Mouse (Mus musculus): ENCODE measurements at regions not wholly inside any gene's neighbourhood (a gene's known extent, or its start where the extent isn't known, plus 50 kb on each side); places are given as distances from the start of the nearest gene placed in this dataset.

GRCm38 (mm10) chr5:50820674-50821073 is 746.9 kb downstream of the Ppargc1a start:
- no peak for DNase-seq (ENCODE audit: low spot score)

- DNase-seq (ENCODE audit: low spot score): no peak
Observed at GRCm38 (mm10) chr5:50819959-50820358, 747.6 kb downstream of the Ppargc1a start.

GRCm38 (mm10) chr5:50795310-50795709 is 736.5 kb upstream of the Adgra3 start:
- no peak for DNase-seq (ENCODE audit: low spot score)

DNA sequence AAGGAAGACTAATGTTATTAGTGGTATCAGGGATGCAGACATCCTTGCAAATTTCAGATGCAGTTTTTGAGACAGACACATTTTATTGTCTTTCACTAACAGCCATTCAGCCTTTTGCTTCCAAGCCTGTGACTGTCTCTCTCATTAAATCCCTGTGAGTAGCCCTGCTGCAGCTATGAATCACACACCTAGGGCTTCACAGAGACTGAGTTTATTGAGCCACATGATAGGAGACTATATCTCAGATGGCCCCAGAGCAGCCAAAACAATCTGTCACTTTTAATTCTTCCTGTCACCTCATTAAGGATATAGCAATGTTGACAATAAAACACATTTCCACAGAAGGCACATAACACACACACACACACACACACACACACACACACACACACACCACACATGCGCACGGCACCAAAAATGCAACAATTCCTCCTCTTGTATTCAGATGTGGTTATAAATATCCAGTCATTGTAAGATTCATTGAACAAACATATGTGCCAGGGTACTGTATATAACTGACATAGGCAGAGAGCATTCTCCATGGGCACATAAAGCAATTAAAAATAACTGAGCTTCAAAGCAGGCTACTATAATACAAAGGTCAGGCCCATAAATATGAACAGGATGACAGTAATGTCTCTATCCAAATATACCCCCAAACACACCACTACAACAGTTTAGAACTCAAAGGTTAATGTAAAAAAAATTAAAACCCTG is 735.8 kb upstream of the Adgra3 start:
- DNase-seq (ENCODE audit: low spot score): no peak

GRCm38 (mm10) chr5:50793558-50793957 is 734.8 kb upstream of the Adgra3 start:
- no peak for DNase-seq (ENCODE audit: low spot score)

DNA sequence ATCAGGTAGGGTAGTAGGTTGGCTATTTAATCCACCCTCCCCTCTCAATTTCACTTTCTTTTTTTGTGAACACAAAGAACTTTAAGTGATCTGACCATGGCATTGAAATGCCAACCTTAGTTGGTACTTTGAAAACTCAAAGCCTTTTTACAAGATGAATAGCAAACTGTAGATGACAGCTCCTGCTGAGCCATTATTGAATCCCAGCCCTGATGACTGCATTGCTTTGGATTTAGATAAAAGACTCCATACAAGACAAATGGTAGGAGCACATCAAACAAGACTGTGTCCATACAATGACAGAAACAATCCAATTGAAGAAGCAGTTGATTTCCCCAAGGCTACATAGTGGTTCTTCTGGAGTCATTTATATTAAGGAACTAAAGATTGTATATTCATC is 726.5 kb upstream of the Adgra3 start:
- DNase-seq (ENCODE audit: low spot score): no peak

- no peak for DNase-seq (ENCODE audit: low spot score)
Observed at GRCm38 (mm10) chr5:50779138-50779537, 720.3 kb upstream of the Adgra3 start.

- no peak for DNase-seq (ENCODE audit: low spot score)
Observed at GRCm38 (mm10) chr5:50778221-50778620, 719.4 kb upstream of the Adgra3 start.

GRCm38 (mm10) chr5:50762261-50762660 is 703.5 kb upstream of the Adgra3 start:
- DNase-seq (ENCODE audit: low spot score): no peak

- DNase-seq (ENCODE audit: low spot score): no peak
Observed at GRCm38 (mm10) chr5:50760386-50760785, 701.6 kb upstream of the Adgra3 start.

DNA sequence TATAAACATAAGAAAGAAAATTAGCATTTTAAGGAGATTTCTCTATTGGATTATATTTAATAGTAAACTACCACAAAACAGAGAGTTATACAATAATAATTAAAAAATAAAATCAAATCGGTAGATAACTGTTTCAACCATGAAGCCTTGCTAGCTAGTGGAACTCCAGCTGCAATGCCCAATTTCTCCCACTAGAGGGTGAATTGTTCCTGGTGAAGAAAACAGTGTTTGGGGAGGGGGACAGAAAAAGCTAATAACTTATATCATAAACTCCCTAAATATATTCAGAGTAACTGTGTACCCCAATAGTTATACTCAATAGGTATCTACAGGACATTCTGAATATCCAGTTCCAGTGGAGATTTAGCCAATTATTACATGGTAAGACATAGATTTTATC is 694.0 kb upstream of the Adgra3 start:
- DNase-seq (ENCODE audit: low spot score): peak; percentile 21

GRCm38 (mm10) chr5:50751358-50751757 is 692.6 kb upstream of the Adgra3 start:
- DNase-seq (ENCODE audit: low spot score): no peak

- no peak for DNase-seq (ENCODE audit: low spot score)
Observed at GRCm38 (mm10) chr5:50743030-50743429, 684.2 kb upstream of the Adgra3 start.

DNA sequence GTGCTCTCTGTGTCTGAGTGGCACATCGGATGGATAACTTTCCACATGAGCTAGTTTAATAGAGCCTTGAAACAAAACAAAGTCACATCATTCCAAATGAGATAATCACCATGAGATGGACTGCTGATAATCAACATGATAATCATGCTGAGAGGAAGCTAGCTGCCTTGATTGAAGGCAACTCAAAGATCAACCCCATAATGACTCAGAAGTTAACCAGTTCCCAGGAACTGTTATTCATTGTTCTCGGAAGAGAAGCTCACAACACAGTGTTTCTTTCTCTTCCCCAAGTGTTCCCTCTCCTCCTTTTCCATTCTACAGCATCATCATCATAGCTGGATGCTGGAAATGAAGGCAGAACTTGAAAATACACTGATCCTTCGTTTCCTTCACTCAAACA is 674.9 kb upstream of the Adgra3 start:
- no peak for DNase-seq (ENCODE audit: low spot score)

DNA sequence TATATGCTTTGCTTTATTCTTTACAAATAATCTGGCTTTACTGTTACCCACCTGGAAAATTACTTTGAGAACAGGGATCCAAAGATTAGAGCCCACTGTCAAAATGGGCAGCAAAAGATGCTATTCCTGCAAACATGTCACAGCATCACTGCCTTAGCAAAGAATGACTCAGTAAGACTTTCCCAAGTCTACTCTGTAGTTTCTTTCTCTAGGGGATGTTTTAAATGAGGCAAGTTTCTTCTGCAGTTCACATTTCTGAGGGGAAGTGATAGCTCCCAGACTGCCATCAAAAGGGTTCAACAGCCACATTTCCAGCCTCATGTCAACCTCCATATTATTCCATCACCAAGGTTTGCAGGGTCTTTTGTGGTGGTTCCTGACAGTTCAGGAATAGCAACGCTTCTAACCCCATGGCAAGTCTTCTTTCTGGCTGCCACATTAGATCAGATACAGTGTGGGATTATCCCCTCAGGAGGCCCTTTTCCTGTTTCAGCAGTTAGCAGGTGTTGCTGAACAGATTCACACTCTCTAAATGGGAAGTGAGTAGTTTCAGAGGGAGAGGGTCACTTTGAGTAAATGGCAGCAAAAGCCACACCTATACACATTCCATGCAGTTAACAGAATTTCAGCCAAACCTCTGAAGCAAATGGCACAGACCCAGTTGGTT is 669.7 kb upstream of the Adgra3 start:
- no peak for DNase-seq (ENCODE audit: low spot score)

DNA sequence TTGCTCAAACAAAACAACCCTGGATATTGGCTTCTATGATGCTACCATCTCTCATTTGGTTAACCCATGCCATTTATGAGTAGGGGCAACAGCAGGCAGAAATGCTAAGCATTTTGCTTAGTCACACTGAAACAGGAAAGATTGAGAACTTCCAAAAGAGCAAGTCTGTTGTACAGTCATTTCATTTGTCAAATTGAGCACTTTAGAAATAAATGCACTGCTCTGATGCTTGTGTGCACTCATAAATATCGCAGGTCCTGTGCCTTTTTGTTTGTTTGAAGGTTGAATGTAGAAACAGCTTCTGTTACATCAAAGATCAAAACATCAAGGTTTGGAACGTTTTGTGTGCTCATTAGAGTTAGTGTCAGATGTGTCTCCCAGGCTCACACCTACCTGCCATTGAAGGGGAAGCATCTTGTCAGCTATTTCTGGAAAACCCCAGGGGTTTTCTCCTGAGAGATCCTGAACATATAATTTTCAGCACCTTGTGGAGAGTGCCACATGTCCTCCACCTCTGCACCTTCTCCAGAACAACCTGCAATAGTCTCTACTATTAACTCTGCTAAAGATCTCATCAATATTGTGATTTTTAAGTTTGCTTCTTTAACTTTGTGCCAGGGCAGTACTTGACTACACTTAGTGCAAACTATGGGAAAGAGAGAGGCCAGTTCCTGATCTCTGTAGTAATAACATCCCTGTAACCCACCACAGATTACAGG is 648.3 kb upstream of the Adgra3 start:
- no peak for DNase-seq (ENCODE audit: low spot score)

GRCm38 (mm10) chr5:50698084-50698483 is 639.3 kb upstream of the Adgra3 start:
- DNase-seq (ENCODE audit: low spot score): no peak

GRCm38 (mm10) chr5:50697588-50697987 is 638.8 kb upstream of the Adgra3 start:
- DNase-seq (ENCODE audit: low spot score): no peak

DNA sequence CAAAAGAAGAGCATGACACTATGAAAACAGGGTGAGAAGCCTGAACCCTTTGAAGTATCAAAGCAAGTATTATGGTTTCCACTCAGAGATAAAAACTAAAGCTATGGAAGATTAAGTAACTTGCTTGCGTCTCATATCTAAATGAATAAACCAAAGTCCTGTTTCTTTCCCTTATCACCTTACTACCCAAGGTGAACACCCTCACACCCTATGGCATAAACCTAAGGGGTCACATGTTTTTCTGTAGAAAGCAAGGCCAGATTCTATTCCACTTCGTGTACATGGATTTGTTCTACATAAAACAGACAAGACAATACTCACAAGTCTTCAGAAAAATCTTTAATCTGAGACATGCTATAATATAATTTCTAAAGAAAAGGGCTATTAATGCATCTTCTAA is 629.6 kb upstream of the Adgra3 start:
- no peak for DNase-seq (ENCODE audit: low spot score)

GRCm38 (mm10) chr5:50683966-50684365 is 625.2 kb upstream of the Adgra3 start:
- DNase-seq (ENCODE audit: low spot score): no peak

DNA sequence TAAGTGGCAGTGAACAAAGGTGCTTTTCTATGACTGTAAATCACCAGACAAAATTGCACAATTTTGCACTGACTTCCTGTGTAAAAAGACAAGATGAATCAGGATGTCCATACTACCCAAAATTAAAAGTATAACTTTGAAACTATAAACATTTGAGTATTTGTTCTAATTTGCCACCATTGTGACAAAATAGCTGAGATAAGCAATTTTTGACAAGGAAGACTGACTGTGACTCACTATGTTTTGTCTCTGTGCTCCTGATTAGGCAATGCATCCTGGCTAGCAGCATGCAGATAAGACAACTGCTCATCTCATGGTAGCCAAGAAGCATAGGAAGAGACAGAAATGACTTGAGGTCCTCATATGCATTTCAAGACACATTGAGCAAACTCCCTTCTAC is 577.7 kb upstream of the Adgra3 start:
- DNase-seq (ENCODE audit: low spot score): no peak

GRCm38 (mm10) chr5:50626648-50627047 is 567.8 kb upstream of the Adgra3 start:
- DNase-seq (ENCODE audit: low spot score): no peak

GRCm38 (mm10) chr5:50624206-50624605 is 565.4 kb upstream of the Adgra3 start:
- no peak for DNase-seq (ENCODE audit: low spot score)

Measured in urinary bladder, postnatal 25 days (tissue).